Mouse (Mus musculus) naive thymus-derived CD4-positive, alpha-beta T cell, adult 2 months (primary cell): ENCODE results near the gene Tgfbr3.

Experiments
- DNase-seq: peaks from one replicate; pipeline ENCODE4 v3.0.0-alpha.2; 2011; ENCODE audit warnings: low read depth

Tgfbr3 gene

GRCm38 (mm10) chr5:107110089-107110879 is 179.1 kb downstream of the Tgfbr3 start:
- no peak for DNase-seq

- DNase-seq: no peak
Observed at GRCm38 (mm10) chr5:107109416-107109815, 180.0 kb downstream of the Tgfbr3 start.

GRCm38 (mm10) chr5:107106793-107107192 is 182.6 kb downstream of the Tgfbr3 start:
- no peak for DNase-seq

- DNase-seq: no peak
Observed at GRCm38 (mm10) chr5:107106139-107106538, 183.3 kb downstream of the Tgfbr3 start.

GRCm38 (mm10) chr5:107103591-107103990 is 185.8 kb downstream of the Tgfbr3 start:
- DNase-seq: no peak

- DNase-seq: no peak
Observed at GRCm38 (mm10) chr5:107102916-107103315, 186.5 kb downstream of the Tgfbr3 start.

GRCm38 (mm10) chr5:107101684-107102083 is 187.7 kb downstream of the Tgfbr3 start:
- no peak for DNase-seq

- peak; percentile 62 for DNase-seq
Observed at GRCm38 (mm10) chr5:107101135-107101534, 188.3 kb downstream of the Tgfbr3 start.

GRCm38 (mm10) chr5:107099634-107100033 is 189.8 kb downstream of the Tgfbr3 start:
- peak; percentile 27 for DNase-seq

- DNase-seq: no peak
Observed at GRCm38 (mm10) chr5:107099076-107099475, 190.4 kb downstream of the Tgfbr3 start.

GRCm38 (mm10) chr5:107098007-107098406 is 191.4 kb downstream of the Tgfbr3 start:
- no peak for DNase-seq

- no peak for DNase-seq
Observed at GRCm38 (mm10) chr5:107097314-107097713, 192.1 kb downstream of the Tgfbr3 start.

- no peak for DNase-seq
Observed at GRCm38 (mm10) chr5:107094233-107094632, 195.2 kb downstream of the Tgfbr3 start.

GRCm38 (mm10) chr5:107093253-107093652 is 196.2 kb downstream of the Tgfbr3 start:
- no peak for DNase-seq

GRCm38 (mm10) chr5:107092137-107092536 is 197.3 kb downstream of the Tgfbr3 start:
- no peak for DNase-seq

- no peak for DNase-seq
Observed at GRCm38 (mm10) chr5:107089966-107090365, 199.5 kb downstream of the Tgfbr3 start.

GRCm38 (mm10) chr5:107087829-107088808 is 201.3 kb downstream of the Tgfbr3 start:
- peak; percentile 55 for DNase-seq

GRCm38 (mm10) chr5:107087291-107087690 is 202.1 kb downstream of the Tgfbr3 start:
- DNase-seq: no peak

GRCm38 (mm10) chr5:107086166-107086565 is 203.3 kb downstream of the Tgfbr3 start:
- no peak for DNase-seq

GRCm38 (mm10) chr5:107084431-107084830 is 205.0 kb downstream of the Tgfbr3 start:
- no peak for DNase-seq

GRCm38 (mm10) chr5:107082011-107082410 is 207.4 kb downstream of the Tgfbr3 start:
- no peak for DNase-seq

- no peak for DNase-seq
Observed at GRCm38 (mm10) chr5:107080986-107081624, 208.3 kb downstream of the Tgfbr3 start.
